Mouse (Mus musculus) liver, embryonic 11.5 days (tissue): ENCODE measurements at regions not wholly inside any gene's neighbourhood (a gene's known extent, or its start where the extent isn't known, plus 50 kb on each side); places are given as distances from the start of the nearest gene placed in this dataset.
A peak's percentile ranks its signal among the peaks of the same experiment; 100 is the strongest.

ENCODE experiments used
- ATAC-seq: fragments of 200-750 bp; cut with Nextera tagmentation; replicated peaks from 2 replicates; pipeline ENCODE4 v1.8.0; 2017; ENCODE audit warnings: moderate number of reproducible peaks, mild to moderate bottlenecking, moderate TSS enrichment, moderate library complexity; ENCODE audit not compliant: low FRiP score
- DNase-seq: peaks from one replicate; pipeline ENCODE4 v3.0.0-alpha.2; 2017; ENCODE audit warnings: low spot score
- H3K27ac ChIP-seq: fragments of 300-500 bp; sonication (generic); 2 replicates; pipeline ENCODE4 v1.5.1; 2014; ENCODE audit warnings: mild to moderate bottlenecking, low read depth, low read length, control low read depth
- H3K27me3 ChIP-seq: fragments of 300-500 bp; sonication (generic); replicated peaks from 2 replicates; pipeline ENCODE4 v1.6.1; 2014; ENCODE audit warnings: low read length, mixed read lengths; ENCODE audit not compliant: control insufficient read depth, insufficient read depth
- H3K36me3 ChIP-seq: fragments of 300-500 bp; sonication (generic); 2 replicates; pipeline ENCODE4 v1.6.1; 2014; ENCODE audit warnings: mild to moderate bottlenecking, low read length, moderate library complexity, mixed read lengths; ENCODE audit not compliant: control insufficient read depth, insufficient read depth
- H3K4me1 ChIP-seq: fragments of 300-500 bp; sonication (generic); replicated peaks from 2 replicates; pipeline ENCODE4 v1.6.1; 2014; ENCODE audit warnings: low read length, mixed read lengths; ENCODE audit not compliant: control insufficient read depth, insufficient read depth
- H3K4me2 ChIP-seq: fragments of 300-500 bp; sonication (generic); 2 replicates; pipeline ENCODE4 v1.6.1; 2014; ENCODE audit warnings: mild to moderate bottlenecking, control low read depth, moderate library complexity
- H3K4me3 ChIP-seq: fragments of 300-500 bp; sonication (generic); 2 replicates; pipeline ENCODE4 v1.5.1; 2014; ENCODE audit warnings: low read depth, low read length, control low read depth
- H3K9ac ChIP-seq: fragments of 300-500 bp; sonication (generic); 2 replicates; pipeline ENCODE4 v1.6.1; 2014; ENCODE audit warnings: low read depth, low read length, control low read depth
- H3K9me3 ChIP-seq: fragments of 300-500 bp; sonication (generic); 2 replicates; pipeline ENCODE4 v1.6.1; 2016; ENCODE audit warnings: low read length, inconsistent platforms, mixed read lengths; ENCODE audit not compliant: control insufficient read depth
- WGBS: fragments of 180-500 bp; shearing (Covaris S2); extraction: QIAGEN DNeasy Blood & Tissue Kit; methylation state at CpG from one replicate; pipeline ENCODE4 v1.1.7; 2014; 5-methylcytosine and 5-hydroxymethylcytosine counted together

DNA sequence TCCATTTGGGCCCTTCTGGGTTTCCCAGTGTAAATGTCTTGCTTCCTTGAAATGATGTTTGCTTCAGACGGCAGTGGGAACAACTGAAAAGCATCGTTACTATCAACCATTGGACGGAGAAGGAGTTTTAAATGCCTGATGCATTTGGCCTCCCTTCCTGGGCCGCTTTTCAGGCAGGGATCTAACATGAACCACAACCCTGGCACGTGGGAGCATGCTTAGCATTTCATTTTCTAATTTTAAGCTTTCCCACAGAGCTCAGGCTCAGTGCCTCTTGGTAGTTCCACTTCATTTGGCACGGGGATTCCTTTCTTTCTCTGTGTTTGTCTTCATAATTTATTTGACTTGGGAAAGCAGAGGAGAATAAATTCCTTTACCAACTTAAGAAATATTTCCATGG, 406.6 kb upstream of the Nbea start:
- Histone ChIP-seq H3K27ac (no peak overlapping the region), H3K4me3 (no peak overlapping the region), H3K9me3 (no peaks in the 10 kb centered on the region), H3K9ac (no peak overlapping the region), H3K4me2 (no peak overlapping the region), H3K27me3 (no peaks in the 10 kb centered on the region), H3K36me3 (no peaks in the 10 kb centered on the region), H3K4me1 (no peaks in the 10 kb centered on the region)
- whole genome bisulfite sequencing = 73% methylated on average over 6 of the region's 6 CpGs
- ATAC-seq (no peak), DNase-seq (no peak)

GRCm38 (mm10) chr3:56575422-56575821, 391.9 kb upstream of the Nbea start:
- H3K36me3 ChIP-seq = no peaks in the 10 kb centered on the region
- 0 out of 2 replicates have a peak, but pooled peaks cover 2% of the 10 kb centered on the region for H3K9me3 ChIP-seq
- no peak overlapping the region for H3K9ac ChIP-seq
- ATAC-seq = peak; percentile 31; the same call in 1 of the 2 replicates
- WGBS = 58% methylated on average over 5 of the region's 5 CpGs
- H3K4me3 ChIP-seq = no peak overlapping the region
- H3K27ac ChIP-seq = no peak overlapping the region
- H3K27me3 ChIP-seq = no peaks in the 10 kb centered on the region
- no peak for DNase-seq
- no peak overlapping the region for H3K4me2 ChIP-seq
- H3K4me1 ChIP-seq = no peaks in the 10 kb centered on the region

DNA sequence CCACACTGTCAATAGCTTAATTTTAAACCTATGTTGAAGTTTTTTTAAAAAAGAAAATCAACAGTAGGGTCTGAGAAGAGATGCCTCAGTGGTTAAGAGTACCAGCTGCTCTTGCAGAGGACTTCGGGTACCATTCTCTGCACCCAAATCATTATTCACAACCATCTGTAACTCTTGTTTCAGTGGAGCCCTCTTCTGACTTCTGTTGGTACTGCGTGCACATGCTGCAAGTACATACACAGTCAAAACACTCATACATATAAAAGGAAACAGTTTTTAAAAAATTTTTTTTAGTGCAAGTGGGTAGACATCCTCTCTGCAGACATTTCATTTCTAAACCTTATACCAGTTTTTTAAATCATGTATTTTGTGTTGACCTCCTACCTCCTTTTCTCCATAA, 352.7 kb upstream of the Nbea start:
- no peak for DNase-seq
- Histone ChIP-seq H3K9ac (no peak overlapping the region), H3K4me2 (no peak overlapping the region), H3K27me3 (no peaks in the 10 kb centered on the region), H3K27ac (no peak overlapping the region), H3K9me3 (no peaks in the 10 kb centered on the region), H3K4me3 (no peak overlapping the region), H3K4me1 (no peaks in the 10 kb centered on the region), H3K36me3 (no peaks in the 10 kb centered on the region)
- 80% methylated on average over 2 of the region's 2 CpGs for WGBS
- ATAC-seq = no peak

DNA sequence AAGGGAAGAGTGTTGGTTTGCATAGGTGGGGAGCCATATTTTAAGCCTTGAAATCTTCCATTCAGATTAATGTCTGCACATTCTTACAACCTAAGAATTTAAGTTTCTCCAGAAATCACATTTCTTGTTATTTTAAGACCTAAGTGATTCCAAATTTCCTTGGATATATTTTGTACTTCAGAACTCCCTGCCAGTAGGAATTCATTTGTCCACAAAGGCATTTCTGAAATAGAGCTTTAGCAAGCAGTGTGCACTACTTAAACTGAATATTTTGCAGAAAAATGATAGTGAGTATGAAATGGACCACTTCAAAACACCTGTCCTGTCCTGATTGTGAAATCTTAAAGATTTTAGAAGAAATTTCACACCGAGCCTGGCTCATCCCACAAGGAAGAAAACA, 320.9 kb upstream of the Nbea start:
- H3K27me3 ChIP-seq = no peaks in the 10 kb centered on the region
- no peaks in the 10 kb centered on the region for H3K9me3 ChIP-seq
- no peak for DNase-seq
- no peak overlapping the region for H3K9ac ChIP-seq
- 86% methylated on average over 1 of the region's 1 CpGs for WGBS
- no peak overlapping the region for H3K4me2 ChIP-seq
- no peak overlapping the region for H3K4me3 ChIP-seq
- ATAC-seq = no peak
- H3K36me3 ChIP-seq = no peaks in the 10 kb centered on the region
- no peaks in the 10 kb centered on the region for H3K4me1 ChIP-seq
- H3K27ac ChIP-seq = no peak overlapping the region

DNA sequence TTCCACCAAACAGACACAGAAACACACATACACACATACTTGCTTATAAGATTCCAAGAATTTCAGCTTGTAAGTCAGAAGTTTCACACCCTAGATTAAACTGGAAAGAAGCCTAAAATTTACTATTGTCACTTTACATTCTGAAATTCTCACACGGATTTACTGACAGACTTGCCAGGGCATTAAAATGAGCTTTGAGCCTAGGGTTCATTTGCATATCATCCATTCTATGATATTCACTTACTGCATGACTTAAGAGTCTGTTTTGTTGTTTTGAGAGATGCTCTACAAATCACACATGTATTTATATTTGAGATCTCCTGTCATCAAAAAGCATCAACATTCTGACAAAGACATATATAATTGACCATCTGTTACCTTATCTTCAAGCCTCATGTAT, 315.8 kb upstream of the Nbea start:
- Histone ChIP-seq H3K27me3 (no peaks in the 10 kb centered on the region), H3K27ac (no peak overlapping the region), H3K36me3 (no peaks in the 10 kb centered on the region), H3K4me1 (no peaks in the 10 kb centered on the region), H3K9ac (no peak overlapping the region), H3K4me2 (no peak overlapping the region), H3K4me3 (no peak overlapping the region), H3K9me3 (no peaks in the 10 kb centered on the region)
- 50% methylated on average over 1 of the region's 1 CpGs for WGBS
- ATAC-seq (no peak), DNase-seq (no peak)

DNA sequence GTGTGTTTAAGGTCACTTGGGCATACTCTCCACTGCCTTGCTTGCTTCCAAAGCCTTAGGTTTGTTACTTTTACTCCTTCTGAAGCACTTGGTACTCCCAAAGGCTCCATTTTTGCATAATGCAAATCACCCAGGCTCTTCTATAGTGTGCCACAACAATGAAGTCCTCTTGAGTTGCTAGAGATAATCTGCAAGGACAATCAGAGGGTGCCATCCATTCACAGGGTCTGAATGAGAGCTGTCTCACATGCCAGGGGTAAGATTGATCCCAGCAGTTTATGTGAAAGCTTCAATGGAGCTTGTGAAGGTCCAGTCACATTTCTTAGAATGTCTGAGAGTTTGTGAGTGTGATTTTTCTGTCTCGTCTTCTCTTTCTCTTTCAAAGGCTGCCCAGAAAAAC, 310.4 kb upstream of the Nbea start:
- Histone ChIP-seq H3K36me3 (no peaks in the 10 kb centered on the region), H3K27ac (no peak overlapping the region), H3K9me3 (no peaks in the 10 kb centered on the region), H3K9ac (no peak overlapping the region), H3K4me1 (no peaks in the 10 kb centered on the region), H3K4me3 (no peak overlapping the region), H3K4me2 (no peak overlapping the region), H3K27me3 (no peaks in the 10 kb centered on the region)
- ATAC-seq = no peak
- 76% methylated on average over 1 of the region's 1 CpGs for WGBS
- no peak for DNase-seq

DNA sequence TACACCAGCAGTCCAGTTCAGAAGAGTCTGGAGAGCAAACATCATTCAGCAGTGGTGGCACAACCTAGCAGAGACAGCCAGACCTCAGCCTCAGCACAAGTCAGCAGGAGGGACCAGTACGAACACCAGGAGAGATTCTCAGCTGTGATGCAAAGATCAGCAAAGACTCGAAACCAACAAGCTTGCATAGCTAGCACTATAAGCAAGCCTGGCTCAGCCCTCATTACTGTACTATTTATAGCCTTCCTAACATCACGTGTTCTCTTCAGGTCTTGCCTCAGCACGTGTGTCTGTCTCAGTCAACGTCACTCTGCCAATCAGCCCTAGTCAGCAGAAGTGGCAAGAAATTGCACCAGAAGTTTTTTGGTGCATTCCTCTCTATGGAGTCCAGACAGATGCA, 305.7 kb upstream of the Nbea start:
- Histone ChIP-seq H3K4me1 (no peaks in the 10 kb centered on the region), H3K27me3 (no peaks in the 10 kb centered on the region), H3K27ac (no peak overlapping the region), H3K9ac (no peak overlapping the region), H3K4me2 (no peak overlapping the region), H3K4me3 (no peak overlapping the region), H3K36me3 (no peaks in the 10 kb centered on the region), H3K9me3 (no peaks in the 10 kb centered on the region)
- ATAC-seq (no peak), DNase-seq (no peak)
- 62% methylated on average over 5 of the region's 5 CpGs for WGBS

DNA sequence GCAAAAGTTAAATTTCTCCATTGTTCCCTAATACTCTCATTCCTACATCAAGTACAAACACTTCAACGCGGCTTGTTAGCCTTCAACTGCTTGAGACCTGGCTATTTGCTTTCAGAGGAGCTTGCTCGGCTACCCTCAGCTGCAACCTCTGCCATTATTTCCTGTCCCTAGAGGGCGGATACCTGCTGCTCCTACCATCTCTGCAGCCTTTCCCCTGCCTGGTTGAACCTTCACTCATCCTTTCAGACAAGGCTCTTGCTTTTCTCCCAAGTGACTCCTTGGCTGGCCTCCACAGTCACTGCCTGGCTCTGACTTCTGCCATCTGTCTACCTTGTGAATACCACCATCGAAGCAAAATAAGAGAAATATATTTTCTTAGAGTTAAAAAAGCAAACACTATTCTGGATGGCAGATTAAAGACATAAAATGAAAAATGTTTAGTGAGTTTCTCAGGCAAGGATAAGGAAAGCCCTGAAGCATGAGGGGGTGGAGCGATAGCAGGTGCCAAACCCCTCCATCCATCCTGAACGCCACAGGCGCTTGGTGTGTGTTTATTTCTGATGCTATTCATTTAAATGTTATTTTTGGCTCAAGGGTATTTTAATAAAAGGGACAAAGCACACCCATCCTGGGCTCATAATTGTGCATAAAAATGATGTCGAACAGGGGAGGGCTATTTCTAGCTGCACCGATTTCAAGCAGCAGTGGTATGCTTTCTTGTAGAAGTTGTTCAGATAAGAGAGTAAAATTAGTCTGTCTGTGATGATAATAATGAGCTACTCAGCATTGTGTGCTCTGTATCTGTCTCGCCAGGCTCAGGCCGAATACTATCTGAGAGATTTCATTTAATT, 302.3 kb upstream of the Nbea start:
- Histone ChIP-seq H3K9ac (no peak overlapping the region), H3K36me3 (no peaks in the 10 kb centered on the region), H3K9me3 (no peaks in the 10 kb centered on the region), H3K4me2 (no peak overlapping the region), H3K4me1 (no peaks in the 10 kb centered on the region), H3K27me3 (no peaks in the 10 kb centered on the region), H3K4me3 (no peak overlapping the region), H3K27ac (no peak overlapping the region)
- ATAC-seq (no peak), DNase-seq (no peak)
- 76% methylated on average over 12 of the region's 12 CpGs for WGBS

DNA sequence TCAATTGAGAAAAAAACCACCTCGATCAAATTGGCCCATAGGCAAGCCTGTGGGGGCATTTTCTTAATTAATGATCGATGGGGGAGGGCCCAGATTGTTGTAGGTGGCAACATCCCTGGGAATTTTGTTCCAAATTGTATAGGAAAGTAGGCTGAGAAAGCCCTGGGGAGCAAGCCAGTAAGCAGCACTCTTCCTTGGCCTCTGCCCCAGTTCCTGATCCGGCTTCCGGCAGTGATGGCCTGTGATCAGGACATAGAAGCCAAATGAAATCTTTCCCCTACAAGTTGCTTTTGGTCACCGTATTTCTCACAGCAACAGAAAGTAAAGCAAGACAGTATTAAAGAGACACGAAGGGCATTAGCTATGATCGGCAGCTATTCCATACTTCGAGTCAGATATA, 300.6 kb upstream of the Nbea start:
- no peak overlapping the region for H3K4me2 ChIP-seq
- H3K4me1 ChIP-seq = no peaks in the 10 kb centered on the region
- ATAC-seq (no peak), DNase-seq (no peak)
- no peak overlapping the region for H3K9ac ChIP-seq
- H3K27me3 ChIP-seq = no peaks in the 10 kb centered on the region
- H3K36me3 ChIP-seq = no peaks in the 10 kb centered on the region
- H3K4me3 ChIP-seq = no peak overlapping the region
- H3K9me3 ChIP-seq = no peaks in the 10 kb centered on the region
- no peak overlapping the region for H3K27ac ChIP-seq
- 84% methylated on average over 8 of the region's 8 CpGs for WGBS
